Mouse (Mus musculus) embryo, embryonic 11 days (tissue): Measurements from ENCODE around the gene Smim24.
A peak's percentile ranks its signal among the peaks of the same experiment; 100 is the strongest.

ENCODE experiments used
- DNase-seq: peaks from one replicate; pipeline ENCODE4 v3.0.0-alpha.2; 2015

Smim24 gene

DNA sequence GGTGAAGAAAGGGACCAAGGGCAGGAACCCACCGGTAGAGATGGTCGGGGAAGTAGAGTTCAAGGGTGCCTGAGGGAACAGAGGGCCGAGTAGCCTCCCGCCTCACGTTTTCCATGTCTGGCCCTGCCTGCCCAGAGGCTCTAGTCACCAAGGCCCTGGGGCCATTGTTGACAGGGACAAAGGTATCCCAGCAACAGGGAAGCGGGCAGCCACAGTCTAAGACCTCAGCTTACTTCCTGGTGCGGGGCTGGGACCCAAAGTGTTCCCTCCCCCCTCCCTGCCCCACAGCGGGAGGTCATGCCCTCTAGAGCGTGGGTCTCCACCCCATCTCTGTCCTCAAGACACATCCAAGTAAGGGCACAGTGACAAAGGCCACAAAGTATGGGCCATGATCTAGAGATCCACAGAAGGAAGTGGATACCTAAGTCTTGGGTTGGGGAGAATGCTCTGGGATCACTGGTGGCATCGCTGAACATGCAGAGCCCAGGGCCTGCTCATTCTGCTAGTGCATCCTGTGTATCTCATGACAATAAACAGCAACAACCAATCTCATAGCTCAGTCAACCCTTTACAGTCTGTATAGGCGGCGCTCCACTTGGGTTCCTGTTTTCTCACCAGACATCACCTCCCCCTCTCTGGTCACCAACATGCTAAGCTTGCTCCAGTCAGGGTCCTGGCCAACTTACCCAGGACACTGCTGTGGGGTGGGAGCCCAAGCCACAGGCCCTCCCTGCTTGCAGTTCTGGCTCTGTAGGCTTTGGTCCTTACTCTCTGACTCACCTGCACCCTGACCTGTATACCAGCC, 27.0 kb upstream of the Smim24 start, which contains the start of gene 4930404N11Rik:
Gene 4930404N11Rik (minus strand): TSS at position 145 of the 805 bp plus-strand sequence.
- DNase-seq, result peak; percentile 72

DNA sequence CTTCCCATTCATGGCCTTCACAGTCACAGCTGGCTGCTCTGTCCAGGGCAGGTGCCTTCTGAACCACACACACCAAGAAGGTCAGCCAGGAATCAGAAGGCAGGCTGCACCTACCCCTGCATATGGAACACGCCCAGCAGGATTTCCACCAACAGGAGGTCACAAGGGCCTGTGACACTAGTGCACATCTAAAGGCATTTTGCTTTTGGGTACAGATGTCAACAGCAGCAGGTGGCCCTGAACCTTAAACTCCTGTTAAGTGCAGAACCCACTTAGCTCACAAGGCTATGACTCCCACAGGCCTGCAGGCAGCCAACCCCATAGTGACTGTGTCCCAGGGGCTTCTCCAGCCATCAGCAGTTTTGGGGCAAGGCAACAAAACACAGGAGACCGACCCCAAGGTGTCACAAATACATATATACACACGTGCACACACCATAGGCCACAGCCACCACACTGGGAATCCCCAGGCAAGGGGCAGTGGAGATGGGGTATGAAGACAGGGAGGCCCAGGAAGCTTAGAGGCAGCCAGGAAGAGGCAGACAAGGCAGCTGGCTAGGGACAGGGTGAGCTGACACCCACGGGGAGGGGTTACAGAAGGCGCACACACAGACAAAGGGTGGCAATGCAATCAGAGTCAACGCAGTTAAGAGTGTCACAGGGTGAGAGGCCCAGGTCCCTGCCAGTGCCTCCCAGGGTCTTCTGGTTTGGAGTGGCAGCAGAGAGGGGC, 26.2 kb upstream of the Smim24 start:
- DNase-seq, result no peak

GRCm38 (mm10) chr10:81367207-81367495, 25.7 kb upstream of the Smim24 start:
- no peak for DNase-seq

- no peak for DNase-seq
Observed at GRCm38 (mm10) chr10:81375322-81375721, 17.5 kb upstream of the Smim24 start.

DNA sequence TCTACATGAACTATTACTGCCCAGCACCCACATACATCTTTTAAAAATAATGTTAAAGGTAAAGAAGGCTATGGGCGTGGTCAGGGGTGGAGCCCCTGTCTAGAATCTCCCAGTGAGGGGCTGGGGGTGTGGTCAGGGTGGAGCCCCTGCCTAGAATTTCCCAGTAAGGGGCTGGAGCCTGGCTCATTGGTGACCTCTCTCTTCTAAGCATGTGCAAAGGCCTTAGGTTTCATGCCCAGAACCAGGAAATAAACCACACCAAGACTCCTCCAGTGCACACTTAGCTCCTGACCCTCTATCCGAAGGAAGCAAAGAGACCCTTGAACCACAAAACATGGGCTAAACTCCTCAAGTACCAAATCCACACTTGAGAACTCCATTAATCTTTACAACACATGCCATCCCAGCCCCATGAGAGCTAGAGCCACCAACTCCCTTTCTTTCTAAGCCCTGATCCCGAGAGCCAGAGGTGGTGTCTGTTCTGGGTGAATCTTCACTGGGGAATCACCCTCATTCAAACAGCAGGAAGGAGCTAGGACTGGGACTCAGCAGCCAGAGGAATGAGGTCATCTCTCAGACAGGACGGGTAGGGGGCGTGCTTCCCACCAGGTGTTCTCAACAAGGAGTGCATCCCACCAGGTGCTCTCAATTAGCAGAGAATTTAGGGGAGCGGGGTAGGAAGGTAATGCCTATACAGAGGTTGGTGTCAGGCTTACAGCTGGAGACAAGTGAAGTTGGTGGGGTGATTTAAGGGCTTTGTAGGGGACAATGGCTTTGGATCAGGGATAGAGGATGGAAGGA, 16.1 kb upstream of the Smim24 start:
- DNase-seq, result no peak

GRCm38 (mm10) chr10:81377362-81377664, 15.5 kb upstream of the Smim24 start:
- no peak for DNase-seq

- no peak for DNase-seq
Observed at GRCm38 (mm10) chr10:81377793-81378552, 14.9 kb upstream of the Smim24 start, which contains the start of gene Fzr1. Gene Fzr1 (minus strand): TSS chr10:81378516.

DNA sequence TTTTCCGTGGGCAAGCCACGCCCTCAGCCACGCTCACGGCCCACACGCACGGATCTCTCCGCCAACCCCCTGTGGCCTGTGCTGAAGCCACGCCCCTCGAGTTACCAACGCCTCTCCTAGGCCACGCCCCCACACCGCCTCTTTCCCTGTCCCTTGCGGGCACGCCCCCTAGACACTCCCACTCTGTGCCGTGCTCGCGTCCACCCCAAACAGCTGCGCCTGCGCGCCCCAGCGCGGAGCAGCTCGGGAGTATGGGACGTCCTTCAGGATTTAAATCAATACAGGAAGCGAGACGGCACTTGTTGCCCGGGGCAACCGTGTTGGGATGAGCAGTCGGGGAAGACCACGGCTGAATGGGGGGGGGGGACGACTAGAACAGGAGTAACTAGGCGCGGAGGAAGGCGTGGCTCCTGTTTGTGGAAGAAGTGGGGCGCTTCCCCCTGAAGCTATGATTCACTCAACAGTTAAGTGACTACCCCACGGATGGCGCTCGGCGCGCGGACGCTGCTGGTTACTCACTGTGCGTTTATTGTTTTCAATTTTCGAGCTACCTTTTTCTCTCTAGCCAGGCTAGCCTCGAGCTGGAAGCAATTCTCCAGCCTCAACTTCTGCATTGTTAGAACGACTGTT, 14.2 kb upstream of the Smim24 start:
- DNase-seq, result peak; percentile 100

DNA sequence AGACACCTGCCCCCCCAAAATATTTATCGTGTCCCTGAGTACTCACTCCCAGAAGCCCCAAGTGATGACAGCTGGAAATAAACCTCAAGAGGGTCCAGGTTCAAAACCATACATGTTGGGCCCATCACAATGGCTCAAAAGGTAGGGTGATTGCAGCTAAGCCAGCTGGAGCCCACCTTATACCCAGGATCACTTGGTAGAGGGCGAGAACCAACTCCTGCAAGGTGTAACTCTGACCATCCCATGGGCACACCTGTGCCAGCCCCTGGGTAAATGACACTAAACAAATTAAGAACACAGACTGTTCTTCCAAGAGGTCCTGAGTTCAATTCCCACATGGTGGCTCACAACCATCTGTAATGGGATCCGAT, 13.7 kb upstream of the Smim24 start:
- DNase-seq, result no peak

DNA sequence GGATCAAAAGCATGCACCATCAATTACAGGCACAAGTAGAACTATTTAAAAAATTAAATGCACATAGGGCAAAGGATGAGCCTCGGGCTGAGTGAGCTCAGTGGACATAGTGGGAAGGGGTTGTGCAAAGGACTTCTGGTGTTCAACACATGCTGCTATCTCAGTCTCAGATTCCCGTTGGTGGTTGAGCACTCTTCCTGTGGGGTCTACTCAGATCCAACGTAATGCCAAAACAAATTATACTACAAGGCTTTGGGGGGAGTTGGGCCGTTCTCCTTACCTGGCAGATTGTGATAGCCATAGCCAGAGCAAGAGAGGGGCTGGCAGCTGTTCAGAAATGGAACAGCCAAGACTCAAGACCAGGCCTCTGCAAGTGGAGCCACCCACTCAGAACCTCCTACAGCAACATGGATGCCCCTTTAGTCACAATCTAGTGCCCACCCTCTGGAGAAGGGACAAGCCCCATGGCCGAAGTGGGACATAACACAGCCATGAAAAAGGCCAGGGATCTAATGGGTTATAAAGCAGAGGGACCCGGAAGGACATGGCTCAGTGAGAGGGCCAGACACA, 13.0 kb upstream of the Smim24 start:
- no peak for DNase-seq

DNA sequence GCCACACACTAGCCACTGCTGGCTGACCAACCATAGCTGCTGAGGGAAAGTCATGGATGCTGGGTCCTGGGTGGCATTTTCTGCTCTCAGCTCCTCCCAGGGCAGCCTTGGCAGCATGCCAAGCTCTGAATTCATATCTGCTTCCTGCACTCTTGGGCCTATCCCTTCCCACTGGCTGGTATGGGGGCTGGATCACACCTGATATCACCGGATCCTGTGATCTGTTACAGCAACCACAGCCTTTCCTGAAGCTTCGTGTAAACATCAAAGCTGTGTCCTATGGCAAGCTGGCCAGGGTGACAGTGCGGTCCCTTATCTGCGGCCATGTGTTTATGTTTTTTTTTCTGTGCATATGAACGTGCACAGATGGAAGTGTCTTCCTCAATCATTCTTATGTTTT, 10.8 kb upstream of the Smim24 start:
- DNase-seq, result no peak

GRCm38 (mm10) chr10:81383802-81384604, 8.8 kb upstream of the Smim24 start, which contains the start of the genes Dohh and Gm48551:
Gene Dohh (plus strand): TSS chr10:81384428.
Gene Gm48551 (plus strand): TSS chr10:81384466.
- peak; percentile 99 for DNase-seq

GRCm38 (mm10) chr10:81384605-81384982, 8.3 kb upstream of the Smim24 start:
- no peak for DNase-seq

DNA sequence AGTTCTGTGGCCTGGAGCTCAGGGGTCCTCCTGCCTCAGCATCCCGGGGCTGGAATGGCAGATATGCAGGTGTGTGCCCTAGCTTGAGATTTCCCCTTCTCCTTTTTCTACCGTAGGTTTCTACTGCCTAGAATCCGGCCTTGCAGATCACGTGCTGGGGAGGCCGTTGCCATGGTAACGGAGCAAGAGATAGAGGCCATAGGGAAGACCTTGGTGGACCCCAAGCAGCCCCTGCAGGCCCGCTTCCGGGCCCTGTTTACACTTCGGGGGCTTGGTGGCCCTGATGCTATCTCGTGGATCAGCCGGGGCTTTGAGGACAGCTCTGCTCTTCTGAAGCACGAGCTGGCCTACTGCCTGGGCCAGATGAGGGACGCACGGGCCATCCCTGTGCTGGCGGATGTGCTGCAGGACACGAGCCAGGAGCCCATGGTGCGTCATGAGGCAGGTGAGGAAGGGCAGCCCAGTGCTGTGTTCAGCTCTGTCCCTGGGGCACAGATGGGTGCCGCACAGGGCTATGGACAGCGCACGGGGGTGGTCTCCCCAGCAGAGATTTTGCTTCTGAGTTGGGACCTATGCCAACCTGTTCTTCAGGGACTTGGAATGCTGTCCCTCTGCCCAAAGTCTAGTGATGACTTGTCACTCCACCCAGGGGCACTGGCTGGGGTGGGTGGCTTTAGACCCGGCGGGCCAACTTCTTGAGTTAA, 7.1 kb upstream of the Smim24 start:
- DNase-seq, result no peak

DNA sequence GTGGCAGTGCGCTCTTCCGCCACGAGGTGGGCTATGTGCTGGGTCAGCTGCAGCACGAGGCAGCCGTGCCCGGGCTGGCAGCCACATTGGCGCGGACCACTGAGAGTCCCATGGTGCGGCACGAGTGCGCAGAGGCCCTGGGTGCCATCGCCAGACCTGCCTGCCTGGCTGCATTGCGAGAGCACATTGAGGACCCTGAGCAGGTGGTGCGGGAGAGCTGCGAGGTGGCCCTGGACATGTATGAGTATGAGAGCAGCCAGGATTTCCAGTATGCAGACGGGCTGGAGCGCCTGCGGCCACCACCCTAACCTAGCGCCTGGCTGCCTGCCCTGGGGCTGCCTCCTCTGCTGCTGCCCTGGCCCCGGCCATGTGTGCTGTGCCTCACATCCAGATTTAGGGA, 5.1 kb upstream of the Smim24 start:
- DNase-seq, result no peak

DNA sequence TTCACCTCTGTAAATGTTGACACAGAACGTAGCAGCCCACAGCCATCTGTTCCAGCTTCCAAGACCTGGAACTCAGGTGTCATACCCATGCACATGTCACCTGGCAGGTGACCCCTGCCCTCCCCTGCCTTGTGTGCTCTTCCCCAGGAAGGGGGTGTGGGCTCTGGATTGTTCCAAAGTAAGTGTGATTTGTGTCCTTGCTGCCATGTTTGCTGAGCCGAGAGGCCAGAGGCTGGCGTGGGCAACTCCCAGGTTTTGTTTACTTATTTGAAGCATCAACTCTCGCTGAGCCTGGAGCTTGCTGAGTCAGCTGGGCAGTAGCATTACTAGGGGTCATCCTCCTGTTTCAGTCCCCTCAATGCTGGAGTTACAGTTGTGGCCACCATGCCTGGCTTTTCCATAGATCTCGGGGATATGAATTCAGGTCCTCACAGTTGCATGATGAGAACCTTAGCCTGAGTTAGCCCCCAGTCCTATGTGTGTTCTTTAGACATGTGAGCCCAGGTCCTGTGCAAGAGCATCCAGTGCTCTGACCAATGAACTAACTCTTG, 4.3 kb upstream of the Smim24 start, which contains the start of gene Gm48552:
Gene Gm48552 (plus strand): TSS at position 501 of the 551 bp plus-strand sequence.
- no peak for DNase-seq

- no peak for DNase-seq
Observed at GRCm38 (mm10) chr10:81389373-81389772, 3.5 kb upstream of the Smim24 start.

GRCm38 (mm10) chr10:81389801-81390677, 2.8 kb upstream of the Smim24 start:
- no peak for DNase-seq

DNA sequence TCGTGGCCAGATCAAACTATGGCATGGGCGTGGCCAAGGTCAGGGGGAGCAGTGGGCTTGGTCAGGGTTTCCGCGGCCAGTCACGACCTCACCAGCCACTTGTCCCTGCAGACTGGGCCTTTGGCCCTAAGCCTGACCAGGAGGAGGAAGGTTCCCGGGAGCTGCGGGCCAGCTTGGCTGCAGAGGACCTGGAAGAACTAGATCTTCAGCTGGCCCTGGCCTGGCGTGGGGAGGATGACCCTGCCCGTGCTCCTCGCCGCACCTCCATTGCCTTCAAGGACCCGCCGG, 2.2 kb upstream of the Smim24 start:
- DNase-seq, result no peak
